Mouse (Mus musculus) naive thymus-derived CD4-positive, alpha-beta T cell, adult 2 months (primary cell): ENCODE measurements around the gene Fam186b.
"Not testable (repeated sequence)": the region's sequence is repeated elsewhere in the genome, so short reads cannot be mapped to it uniquely, and the experiment has no call there.

Experiments used
- DNase-seq: peaks from one replicate; pipeline ENCODE4 v3.0.0-alpha.2; 2011; ENCODE audit warnings: low read depth

Gene Fam186b

DNA sequence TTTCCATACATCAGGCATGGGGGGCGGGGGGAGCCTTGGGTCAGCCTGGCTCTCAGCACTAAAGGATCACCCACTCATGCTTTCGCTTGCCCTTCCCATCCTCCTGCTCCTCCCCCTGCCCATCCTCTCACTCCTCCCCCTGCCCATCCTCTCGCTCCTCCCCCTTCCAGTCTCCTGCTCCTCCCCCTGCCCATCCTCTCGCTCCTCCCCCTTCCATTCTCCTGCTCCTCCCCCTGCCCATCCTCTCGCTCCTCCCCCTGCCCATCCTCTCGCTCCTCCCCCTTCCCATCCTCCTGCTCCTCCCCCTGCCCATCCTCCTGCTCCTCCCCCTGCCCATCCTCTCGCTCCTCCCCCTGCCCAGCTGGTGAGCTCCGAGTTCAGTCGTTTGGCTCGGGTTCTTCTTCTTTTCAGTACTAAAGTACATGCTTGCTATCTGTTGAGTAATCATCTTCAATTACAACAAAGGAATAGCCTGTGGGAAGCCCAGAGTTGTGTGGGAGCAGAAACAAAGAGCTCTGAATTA, 35.9 kb downstream of the Fam186b start:
- peak; percentile 70 for DNase-seq

DNA sequence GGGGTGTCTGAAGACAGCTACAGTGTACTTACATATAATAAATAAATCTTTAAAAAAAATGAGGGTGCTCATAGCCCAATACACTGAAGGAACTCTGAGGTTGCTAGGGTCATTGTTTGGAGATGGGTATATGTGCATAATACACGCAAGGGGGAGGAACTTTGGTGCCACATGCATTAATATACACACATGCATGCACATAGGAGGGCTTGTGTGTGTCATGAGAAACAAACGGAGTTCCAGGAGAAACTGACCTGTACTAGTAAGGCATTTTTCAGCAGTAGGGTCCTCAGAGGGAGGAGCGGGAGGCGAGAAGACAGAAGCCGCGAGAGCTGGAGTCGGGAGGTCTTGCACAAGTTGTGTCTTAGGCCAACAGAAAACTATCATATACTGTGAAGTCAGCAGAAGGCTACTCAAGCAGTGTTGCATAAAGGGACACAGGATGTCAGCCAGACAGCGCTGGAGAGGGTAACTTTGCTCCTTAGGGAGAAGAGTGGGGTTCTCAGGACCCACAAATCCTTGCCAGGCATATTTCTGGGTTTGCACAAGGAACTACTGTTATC, 36.4 kb downstream of the Fam186b start:
- no peak for DNase-seq

DNA sequence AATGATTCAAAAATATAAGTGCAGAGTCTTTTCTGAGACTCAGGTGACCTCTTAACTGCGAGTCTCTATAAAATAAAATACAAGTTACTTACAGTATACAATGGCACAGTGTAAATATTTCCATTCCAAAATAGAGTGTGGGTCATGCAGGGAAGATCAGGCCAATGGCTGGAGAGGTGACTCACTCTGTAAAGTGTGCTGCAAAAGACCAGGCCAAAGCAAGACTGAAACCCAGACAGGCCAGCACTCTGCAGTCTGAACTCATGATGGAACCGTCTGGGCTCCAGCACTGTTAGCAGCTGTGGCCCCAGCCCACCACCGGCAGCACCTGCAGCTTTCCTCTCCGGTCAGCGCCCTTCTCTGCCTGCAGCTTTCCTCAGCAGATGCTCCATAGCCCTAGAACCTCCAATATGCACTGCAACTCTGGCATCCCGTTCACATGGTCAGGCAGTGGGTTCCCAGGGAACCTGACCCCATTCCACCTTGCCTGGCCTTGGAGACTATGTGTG, 40.4 kb downstream of the Fam186b start:
- DNase-seq: no peak

DNA sequence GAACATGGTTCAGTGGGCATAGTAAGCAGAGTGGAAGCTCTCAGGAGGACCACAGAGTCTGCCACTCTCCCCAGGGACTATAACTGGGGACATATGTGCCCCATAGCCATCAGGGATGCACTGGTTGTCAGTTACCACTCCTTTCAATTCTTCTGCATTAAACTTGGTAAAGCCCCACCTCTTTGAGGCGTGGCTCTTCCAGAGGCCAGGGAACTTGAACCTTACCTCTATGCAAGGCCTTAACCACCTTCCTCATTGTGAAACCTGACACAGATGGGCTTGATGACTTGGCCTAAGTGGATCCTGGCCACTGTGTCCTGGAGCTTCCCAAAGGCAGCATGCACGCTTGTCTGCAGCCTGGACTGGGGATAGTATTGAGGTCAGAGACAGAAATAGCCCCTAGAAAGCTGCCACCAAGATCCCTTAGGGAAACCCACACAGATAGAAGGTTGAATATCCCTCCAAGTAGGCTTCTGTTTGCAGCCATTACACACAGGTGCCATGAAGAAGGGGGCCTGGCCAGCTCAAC, 41.1 kb downstream of the Fam186b start:
- no peak for DNase-seq

DNA sequence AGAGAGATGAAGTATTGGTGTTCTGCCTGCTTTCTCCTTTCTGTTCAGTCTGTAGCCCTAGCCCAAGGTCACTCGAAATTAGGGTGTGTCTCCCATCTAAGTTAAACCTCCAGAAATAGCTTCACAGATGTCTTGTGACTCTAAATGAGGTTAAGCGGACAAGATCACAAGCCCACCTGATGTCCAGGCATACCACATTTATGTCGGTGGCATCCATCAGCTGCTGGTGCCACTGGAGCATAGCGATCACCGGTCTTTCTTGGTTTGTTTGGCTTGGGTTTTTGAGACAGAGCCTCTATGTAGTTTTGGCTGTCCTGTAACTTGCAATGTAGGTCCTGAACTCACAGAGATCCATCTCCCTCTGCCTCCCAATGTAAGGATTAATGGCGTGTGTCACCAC, 41.9 kb downstream of the Fam186b start:
- no peak for DNase-seq

DNA sequence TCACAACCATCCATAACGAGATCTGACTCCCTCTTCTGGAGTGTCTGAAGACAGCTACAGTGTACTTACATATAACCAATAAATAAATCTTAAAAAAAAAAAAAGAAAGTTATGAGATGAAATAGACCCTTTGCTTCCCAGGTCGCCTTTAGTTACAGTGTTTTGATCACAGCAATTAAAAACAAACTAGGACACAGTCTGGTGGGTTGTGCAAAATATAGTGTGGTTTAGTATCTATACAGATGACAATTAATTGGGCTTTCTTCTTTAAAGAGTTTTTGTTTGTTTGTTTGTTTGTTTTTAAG, 42.6 kb downstream of the Fam186b start:
- not testable (repeated sequence) for DNase-seq

DNA sequence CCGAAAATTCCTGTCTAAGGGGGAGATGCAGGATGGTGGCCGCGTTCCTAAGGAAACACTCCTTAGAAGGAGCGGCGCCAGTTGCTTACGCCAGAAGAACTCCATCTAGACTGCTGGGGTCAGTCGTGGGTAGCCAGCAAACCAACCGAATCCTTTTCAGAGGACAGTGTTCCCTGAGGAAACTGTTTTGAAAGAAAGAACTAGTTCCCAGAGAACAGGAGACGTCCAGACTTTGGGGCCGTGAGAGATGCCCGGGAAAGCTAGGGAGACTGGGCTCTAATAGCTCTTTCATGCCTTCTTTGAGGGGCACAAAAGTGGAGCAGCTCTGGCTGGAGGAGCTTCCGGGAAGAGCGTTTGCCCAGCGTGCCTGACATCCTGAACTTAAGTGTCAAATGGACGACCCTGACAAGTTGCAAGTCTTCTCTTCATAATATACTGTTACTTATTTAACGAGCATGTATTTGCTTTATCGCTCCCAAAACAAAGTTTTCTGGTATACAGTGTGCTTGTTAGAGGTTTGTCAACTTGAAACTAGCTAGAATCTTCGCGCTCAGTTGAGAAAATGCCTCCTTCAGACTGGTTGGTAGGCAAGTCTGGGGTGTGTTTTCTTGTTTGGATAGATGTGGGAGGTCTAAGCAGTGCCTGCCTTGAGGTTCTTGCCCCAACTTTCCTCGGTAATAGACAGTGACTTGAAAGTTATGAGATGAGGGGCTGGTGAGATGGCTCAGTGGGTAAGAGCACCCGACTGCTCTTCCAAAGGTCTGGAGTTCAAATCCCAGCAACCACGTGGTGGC, 43.1 kb downstream of the Fam186b start:
- peak; percentile 54 for DNase-seq

DNA sequence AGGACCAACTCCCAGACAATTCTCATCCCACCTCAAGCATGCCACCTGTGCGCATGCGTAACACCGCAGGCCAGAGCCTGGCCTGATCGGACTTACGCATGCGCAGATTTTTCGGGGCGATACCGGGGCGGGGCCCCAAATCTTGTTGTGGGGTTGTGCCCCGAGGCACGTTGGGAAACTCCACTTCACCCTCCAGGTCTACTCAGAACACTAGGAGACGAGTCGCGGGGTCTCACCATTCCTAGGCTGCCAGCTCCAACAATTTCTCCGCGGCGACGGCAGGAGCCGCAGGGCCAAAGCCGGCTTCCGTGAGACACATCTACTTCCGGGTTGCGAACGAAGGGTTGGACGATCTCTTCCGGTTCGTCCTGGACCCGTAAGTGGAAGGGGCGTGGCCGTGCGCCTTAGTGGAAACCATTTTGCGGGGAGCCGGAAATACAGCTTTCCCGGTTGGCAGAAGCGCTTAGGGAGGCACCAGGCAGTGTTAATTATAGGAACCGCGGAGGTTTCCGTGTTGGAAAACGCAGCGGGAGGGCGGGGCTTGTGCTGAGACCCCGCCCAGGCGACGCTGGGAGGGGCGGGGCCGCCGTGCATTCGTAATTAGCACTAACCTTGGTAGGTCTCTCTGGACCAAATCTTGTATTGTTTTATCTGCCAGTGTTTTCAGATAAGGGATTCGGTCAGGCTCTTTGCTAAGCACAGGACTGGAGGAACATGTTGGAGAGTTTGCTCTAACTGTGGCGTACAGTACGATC, 43.9 kb downstream of the Fam186b start, which contains the start of gene Mcrs1:
Gene Mcrs1, minus strand, starts transcription at position 336 of the 755 bp plus-strand sequence.
- DNase-seq: peak; percentile 99

DNA sequence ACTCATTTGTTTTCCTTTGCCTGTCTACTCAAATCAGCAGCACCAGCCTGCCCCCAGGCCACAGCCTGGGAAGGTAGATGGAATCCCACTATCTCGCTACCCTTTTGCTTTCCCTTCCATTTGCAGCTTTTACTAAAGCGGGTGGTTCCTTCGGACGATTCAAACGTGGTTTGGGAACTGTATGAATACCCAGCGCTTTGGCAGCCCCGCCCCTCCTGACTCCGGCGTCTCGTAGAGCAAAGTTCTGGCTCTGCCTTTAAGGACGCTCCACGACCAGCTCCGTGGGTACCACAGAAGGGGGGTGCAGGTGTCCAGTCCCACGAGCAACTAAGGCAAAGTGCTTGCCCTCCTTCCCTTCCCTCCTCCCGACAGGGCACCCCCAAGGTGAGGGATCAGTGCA, 44.6 kb downstream of the Fam186b start:
- DNase-seq: peak; percentile 52

DNA sequence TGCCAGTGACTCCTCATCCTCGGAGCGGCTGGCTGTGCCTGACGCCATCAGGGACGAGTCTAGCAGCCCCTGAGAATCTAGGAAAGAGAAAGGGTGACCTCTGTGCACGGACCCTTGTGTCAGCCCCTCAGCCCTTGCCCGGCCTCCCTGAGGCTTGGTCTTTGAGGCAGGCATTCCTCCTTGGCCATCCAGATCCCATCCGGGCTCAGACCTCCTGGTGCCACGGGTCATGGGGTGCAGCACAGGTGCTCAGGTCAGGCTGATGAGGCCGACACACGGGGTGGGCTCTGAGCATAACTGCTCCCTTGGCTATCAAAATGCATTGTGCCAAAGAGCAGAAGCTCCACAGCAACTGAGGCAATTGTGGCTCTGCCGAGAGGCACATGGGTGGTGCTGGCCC, 45.8 kb downstream of the Fam186b start:
- DNase-seq: no peak

DNA sequence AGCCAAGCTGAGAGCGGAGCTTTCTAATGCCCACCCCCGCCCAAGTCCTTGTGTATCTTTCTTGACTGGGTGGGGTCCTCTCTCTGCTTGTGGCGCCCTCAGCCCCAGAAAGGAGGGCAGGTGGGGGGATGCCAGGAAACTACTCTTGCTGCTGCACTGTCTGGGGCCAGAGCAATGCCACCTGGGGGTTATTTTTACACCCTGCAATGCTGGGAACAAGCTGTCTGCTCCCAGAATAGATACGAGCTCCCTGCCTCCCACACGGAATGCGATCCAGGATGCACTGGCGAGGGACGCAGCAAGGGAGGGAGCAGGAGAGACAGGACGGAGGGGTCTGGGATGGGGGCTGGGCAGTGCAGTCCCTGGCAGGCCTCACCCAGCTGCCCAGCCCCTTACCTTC, 46.7 kb downstream of the Fam186b start:
- no peak for DNase-seq

DNA sequence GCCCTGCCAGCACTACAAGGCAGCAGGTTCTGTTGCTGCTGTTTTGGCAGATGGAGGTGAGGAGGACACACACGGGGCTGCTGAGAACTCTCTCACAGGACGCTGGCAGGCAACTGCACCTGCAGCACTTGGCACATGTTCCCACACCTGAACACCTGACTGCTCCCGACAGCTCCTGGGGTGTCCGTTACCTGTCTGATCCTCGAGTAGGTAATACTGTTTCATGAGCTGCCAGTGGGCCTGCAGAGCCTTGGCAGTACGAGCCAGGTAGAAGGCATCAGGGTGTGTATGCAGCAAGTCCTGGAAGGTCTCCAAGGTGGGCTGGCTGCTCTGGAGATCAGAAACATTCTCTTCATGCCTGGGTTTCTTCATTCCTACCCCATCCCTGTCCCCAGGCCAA, 49.0 kb downstream of the Fam186b start:
- DNase-seq: not testable (repeated sequence)

DNA sequence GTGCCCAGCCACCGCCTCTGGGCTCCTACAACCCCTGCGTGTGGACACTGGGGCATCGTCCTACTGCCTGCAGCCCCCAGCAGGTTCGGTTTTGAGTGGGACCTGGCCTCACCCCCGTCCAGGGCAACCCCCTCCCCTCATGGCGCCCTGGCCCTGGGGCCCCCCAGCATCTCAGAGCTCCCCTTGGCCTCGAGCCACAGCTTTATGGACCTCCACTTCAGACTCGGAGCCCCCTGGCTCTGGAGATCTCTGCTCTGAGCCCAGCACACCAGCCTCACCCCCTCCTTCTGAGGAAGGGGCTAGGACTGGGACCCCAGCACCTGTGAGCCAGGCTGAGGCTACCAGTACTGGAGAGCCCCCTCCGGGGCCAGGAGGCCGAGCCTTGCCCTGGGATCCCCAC, 53.6 kb downstream of the Fam186b start:
- DNase-seq: no peak

DNA sequence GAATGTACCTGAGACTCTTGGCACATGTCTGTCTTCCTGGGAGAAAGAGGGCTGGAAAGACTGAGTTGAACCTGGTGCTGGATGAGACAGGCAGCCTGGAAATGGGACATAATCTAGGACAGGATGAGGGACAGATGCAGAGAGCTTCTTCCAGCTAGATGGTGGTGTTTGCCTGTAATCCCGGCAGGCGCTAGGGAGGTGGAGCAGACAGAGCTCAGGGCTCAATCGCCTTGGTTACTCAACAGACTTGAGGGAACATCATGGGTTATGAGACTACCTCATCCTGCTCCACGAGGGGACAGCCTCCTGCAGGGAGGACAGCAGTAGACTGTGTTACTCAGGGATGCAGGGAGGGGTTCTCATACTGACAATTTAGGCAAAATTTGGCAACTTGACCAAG, 54.4 kb downstream of the Fam186b start:
- no peak for DNase-seq

DNA sequence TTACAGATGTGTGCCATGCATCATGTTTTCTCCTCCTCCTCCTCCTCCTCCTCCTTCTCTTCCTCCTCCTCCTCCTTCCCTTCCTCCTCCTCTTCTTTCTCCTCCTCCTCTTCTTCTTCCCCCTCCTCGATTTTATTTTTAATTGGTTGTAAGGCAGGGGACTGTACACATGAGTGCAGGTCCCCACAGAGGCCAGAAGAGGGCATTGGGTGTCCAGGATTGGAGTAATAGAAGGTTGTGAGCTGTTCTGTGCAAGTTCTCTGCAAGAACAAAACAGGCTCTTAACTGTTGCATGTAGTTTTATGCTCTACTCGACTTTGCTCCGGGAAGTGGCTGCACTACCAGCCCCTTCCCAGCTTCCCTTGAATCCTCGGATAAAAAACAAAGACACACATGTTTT, 55.6 kb downstream of the Fam186b start:
- DNase-seq: no peak

DNA sequence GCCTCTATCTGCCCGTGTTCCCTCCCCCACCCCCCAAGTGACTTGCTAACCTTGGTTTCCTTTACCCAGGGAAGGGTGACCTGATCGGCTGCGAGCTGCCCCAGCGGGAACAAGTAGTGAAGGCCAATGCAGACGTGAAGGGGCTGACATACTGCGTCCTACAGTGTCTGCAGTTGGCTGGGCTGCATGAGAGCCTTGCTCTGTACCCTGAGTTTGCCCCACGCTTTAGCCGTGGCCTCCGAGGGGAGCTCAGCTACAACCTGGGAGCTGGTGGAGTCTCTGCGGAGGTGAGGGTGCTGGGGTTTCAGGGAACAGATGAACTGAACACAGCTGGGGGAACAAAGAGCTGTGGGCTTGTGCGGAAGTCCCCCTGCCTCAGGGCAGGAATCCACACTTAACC, 57.7 kb downstream of the Fam186b start:
- DNase-seq: peak; percentile 35

DNA sequence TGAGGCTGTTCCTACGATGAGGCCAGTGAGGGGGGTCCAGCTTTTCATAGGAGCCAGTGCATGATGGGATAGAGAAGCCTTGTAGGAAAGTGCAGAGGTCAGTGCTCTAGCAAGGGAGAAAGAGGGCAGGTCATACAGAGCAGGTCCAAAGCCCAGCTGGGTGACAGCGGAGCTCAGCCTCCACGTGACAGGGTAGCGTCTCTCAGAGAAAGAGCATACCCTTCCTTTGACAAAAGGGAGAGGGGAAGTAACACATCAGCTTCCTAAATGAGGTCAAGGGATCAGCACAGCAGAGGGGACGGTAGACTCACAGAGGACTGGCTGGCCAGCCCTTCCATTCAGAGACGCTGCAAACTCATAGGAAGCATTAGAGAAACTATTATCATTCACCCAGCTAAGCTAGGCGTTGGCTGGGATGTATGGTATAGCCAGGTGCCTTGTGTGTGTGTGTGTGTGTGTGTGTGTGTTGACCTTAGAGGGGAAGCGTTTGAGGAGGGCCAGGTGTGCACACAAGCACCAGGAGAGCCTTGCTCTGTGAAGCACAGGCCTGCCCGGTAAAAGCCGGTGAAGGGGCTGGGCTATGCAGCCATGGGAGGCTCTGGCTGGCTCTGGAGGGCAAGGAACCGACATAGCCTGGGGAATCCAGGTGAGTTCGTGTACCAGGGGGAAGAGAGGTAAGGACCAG, 61.2 kb downstream of the Fam186b start:
- peak; percentile 41 for DNase-seq

DNA sequence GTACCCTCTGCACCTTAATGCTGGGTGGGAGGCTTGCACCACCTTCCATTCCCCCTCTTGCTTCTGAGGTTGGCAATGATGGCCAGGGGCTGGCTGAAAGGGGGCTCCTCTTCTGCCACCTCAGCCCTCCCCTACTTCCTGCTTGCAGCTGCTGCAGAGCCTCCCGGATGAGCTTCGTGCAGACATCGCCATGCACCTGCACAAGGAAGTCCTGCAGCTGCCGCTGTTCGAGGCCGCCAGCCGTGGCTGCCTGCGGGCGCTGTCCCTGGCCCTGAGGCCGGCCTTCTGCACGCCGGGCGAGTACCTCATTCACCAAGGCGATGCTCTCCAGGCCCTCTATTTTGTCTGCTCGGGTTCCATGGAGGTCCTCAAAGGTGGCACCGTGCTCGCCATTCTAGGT, 62.0 kb downstream of the Fam186b start:
- DNase-seq: peak; percentile 69

DNA sequence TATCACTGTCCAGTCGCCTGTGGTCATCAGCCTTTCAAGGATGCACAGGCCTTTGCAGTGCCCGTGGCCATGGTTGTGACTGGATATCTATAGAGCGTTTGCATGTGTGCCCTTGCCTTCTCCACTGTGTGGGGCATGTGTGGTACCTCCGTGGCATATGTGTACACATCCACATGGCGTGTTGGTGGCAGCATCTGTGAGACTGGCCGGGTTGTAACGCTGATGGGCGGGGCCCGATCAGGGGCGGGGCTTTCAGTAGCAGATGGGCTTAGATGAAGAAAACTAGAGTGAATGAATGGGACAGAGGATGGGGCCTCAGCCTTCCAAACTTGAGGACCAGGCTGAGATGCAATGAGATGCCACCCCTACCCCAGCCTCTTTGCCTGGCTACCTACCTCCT, 63.7 kb downstream of the Fam186b start:
- no peak for DNase-seq

DNA sequence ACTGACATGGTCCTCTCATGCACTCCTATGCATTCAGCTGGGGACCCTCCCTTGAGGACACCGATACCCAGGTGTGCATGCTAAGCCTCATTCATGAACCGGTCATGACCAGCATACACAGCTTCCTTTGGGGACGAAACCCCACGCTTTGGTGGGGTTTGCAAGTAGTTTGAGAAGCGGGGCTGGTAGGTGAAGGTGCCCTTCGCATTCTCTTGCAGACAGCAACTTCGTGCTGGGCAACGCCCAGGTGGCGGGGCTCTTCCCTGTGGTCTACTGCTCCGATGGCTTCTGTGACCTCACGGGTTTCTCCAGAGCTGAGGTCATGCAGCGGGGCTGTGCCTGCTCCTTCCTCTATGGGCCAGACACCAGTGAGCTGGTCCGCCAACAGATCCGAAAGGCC, 69.6 kb downstream of the Fam186b start:
- DNase-seq: peak; percentile 28

DNA sequence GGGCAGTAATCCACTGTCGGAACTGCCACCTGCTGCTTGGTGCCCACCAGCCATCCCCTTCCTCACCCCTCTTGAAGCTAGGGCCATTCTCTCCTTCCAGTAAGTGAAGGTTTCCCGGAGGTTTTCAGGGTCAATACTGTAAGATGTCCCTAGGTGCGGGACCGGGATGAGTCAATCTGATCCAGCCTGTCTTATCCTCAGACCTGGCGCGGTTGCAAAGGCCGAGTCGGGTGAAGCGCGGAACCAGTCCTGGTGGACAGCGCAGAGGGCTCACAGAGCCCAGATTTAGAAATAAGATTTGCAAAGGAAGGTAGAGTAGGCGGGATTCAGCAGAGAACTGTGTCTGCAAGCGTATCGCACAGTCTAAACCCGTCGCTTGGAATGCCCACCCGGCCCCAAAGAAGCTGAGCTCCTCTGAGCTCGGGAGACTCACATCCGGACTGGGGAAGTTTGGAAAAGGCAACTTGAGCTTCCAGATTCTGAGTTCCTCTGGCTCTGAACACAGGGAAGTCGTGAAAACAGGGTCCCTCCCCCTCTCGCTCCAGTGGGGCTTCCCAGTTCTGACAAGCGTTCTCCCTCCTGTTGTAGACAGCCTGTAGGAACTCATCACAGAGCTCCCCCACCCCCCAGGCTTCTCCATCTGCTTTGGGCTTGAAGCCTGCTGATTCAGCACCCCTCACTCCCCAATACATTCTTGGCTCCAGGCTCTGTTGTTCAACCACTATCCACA, 70.4 kb downstream of the Fam186b start:
- peak; percentile 39 for DNase-seq
